9 mouse cellular contexts compared by ENCODE assay signal in the genomic region with DNA sequence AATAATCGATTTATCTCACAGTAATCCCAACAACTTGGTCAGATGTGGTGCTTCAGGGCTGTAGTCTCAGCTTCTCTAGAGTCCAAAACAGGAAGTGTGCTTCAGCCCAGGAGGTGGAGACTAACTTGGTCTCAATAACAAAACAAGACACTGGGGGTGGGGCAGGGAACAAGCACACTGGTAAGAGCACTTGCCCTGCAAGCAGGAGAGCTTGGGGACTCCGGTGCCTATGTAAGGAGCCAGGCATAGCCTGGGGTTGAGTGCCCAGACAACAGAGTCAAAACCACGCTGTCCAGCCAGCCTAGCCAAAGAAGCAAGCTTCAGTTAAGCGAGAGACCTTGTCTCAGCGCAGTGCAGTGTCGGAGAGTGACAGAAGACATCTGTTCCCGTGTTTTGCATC. TPM values are rescaled to one million over a fixed set of nuclear protein-coding genes. Genes with fewer than 3 reads are reported as not detected.
DNase-seq lines count a peak whose midpoint lies in the region; ATAC-seq and TF ChIP-seq lines count a peak whose summit lies in the region.
"Had no signal": no experiment of that assay in that cellular context is flagged by ENCODE, and none has a peak within 500 bp of the region (broad histone marks: within the 10 kb centered on the region; RNA-seq: fewer than 3 reads in every experiment).

No protein-coding gene starts in this region.

- TF ChIP-seq CTCF in G1E (IDR thresholded peaks at IDR 0.05; ENCODE audit: low read depth, low read length): no peak

- no peak overlapping the region for H3K4me2 ChIP-seq in forebrain, embryonic 16.5 days (ENCODE audit: low read length)
- H3K4me2 ChIP-seq: liver, embryonic 15.5 days had no signal

- peak overlapping the region; percentile 13; the same call in 1 of the 2 replicates for H3K4me3 ChIP-seq in G1E (ENCODE audit: low read depth, low read length)
- no peak overlapping the region for H3K4me3 ChIP-seq in forebrain, embryonic 16.5 days (replicated peaks; ENCODE audit: low read length)
- H3K4me3 ChIP-seq: liver, embryonic 15.5 days had no signal

- H3K9ac ChIP-seq in forebrain, embryonic 16.5 days (replicated peaks; ENCODE audit: low read depth, low read length): no peak overlapping the region
- H3K9ac ChIP-seq: liver, embryonic 15.5 days had no signal

- H3K27ac ChIP-seq in forebrain, embryonic 16.5 days (ENCODE audit: low read length): no peak overlapping the region
- H3K27ac ChIP-seq: liver, embryonic 15.5 days had no signal

- peak; percentile 60 for DNase-seq in adrenal gland, postnatal 14 days
- no peak for DNase-seq in adrenal gland, adult 18-20 months (ENCODE audit: low spot score in 2 of 2)
- peak; percentile 20 for DNase-seq in G1E (ENCODE audit: low spot score)
- DNase-seq in induced T-regulatory cell, adult 2 months (ENCODE audit: low read depth): peak; percentile 85
- DNase-seq in naive thymus-derived CD4-positive, alpha-beta T cell, adult 2 months (ENCODE audit: low read depth): peak; percentile 67
- DNase-seq in testis, postnatal 14 days (ENCODE audit: low spot score): no peak
- no peak for DNase-seq in urinary bladder, postnatal 10 days (ENCODE audit: low spot score)

- H3K27me3 ChIP-seq in G1E (ENCODE audit: insufficient read depth, low read length): no peaks in the 10 kb centered on the region
- no peaks in the 10 kb centered on the region for H3K27me3 ChIP-seq in forebrain, embryonic 16.5 days (replicated peaks; ENCODE audit: control insufficient read depth, insufficient read depth, low read length)
- H3K27me3 ChIP-seq: liver, embryonic 15.5 days had no signal

- H3K36me3 ChIP-seq in G1E (replicated peaks): peaks cover 89% of the 10 kb centered on the region
- H3K36me3 ChIP-seq in forebrain, embryonic 16.5 days (ENCODE audit: control insufficient read depth, insufficient read depth): peaks cover 19% of the 10 kb centered on the region

- H3K4me1 ChIP-seq in G1E (ENCODE audit: insufficient read depth, low read depth, low read length): peaks cover 27% of the 10 kb centered on the region
- no peaks in the 10 kb centered on the region for H3K4me1 ChIP-seq in forebrain, embryonic 16.5 days (replicated peaks; ENCODE audit: control insufficient read depth, insufficient read depth, low read length)

- 88% methylated on average over 7 of the region's 7 CpGs for WGBS in forebrain, embryonic 16.5 days

- H3K9me3 ChIP-seq in G1E (replicated peaks): peaks cover 8% of the 10 kb centered on the region
- H3K9me3 ChIP-seq in forebrain, embryonic 16.5 days (ENCODE audit: control insufficient read depth, low read length): no peaks in the 10 kb centered on the region
- H3K9me3 ChIP-seq: liver, embryonic 15.5 days had no signal

- ATAC-seq in G1E (ENCODE audit: extremely low read depth, insufficient number of reproducible peaks, low FRiP score, poor library complexity, severe bottlenecking): peak; percentile 59; the same call in 1 of the 2 replicates
- no peak for ATAC-seq in forebrain, embryonic 16.5 days

RNA-seq across cellular contexts. Expression of a gene that starts 24.7 kb away (rescaled TPM):
- total RNA-seq in adrenal gland, postnatal 14 days (2021): 24.8 and 27.5 TPM in 2 replicates
- 10 to 100 TPM; 18.6 to 20.3 TPM for total RNA-seq in adrenal gland, adult 18-20 months (2021)
- total RNA-seq in G1E (2014; fragmentation: Nextera tagmentation): 55.4 and 57.4 TPM in 2 replicates
- total RNA-seq in G1E (2017): 44.5 and 57.5 TPM in 2 replicates
- 11.7 and 12.4 TPM in 2 replicates for polyA plus RNA-seq in G1E (2012)
- 51.2 and 52.1 TPM in 2 replicates for polyA plus RNA-seq in forebrain, embryonic 16.5 days (2015; fragmentation: Nextera tagmentation; extraction: Ambion mirVana)

Comparison
In these comparisons a context has a peak if more than half of its experiments do, and no peak if none do; other contexts are left out.
1. DNase-seq: peak in adrenal gland, postnatal 14 days (single experiment), G1E (single experiment), induced T-regulatory cell, adult 2 months (single experiment) and naive thymus-derived CD4-positive, alpha-beta T cell, adult 2 months (single experiment); none in adrenal gland, adult 18-20 months (0 of 2), testis, postnatal 14 days (single experiment) and urinary bladder, postnatal 10 days (single experiment).